Mouse (Mus musculus) embryonic facial prominence, embryonic 15.5 days (tissue): Measurements from ENCODE around the gene Kcnn4. TPM values are rescaled to one million over a fixed set of nuclear protein-coding genes. Genes with fewer than 3 reads are reported as not detected.

Source experiments
- ATAC-seq: fragments of 200-750 bp; cut with Nextera tagmentation; 2 replicates; pipeline ENCODE4 v1.8.0; 2017; ENCODE audit warnings: low read depth, moderate TSS enrichment; ENCODE audit not compliant: insufficient number of reproducible peaks, low FRiP score, low TSS enrichment
- H3K27ac ChIP-seq: fragments of 300-500 bp; sonication (generic); replicated peaks from 2 replicates; pipeline ENCODE4 v1.5.1; 2015; ENCODE audit warnings: mild to moderate bottlenecking, inconsistent platforms
- H3K27me3 ChIP-seq: fragments of 300-500 bp; sonication (generic); 2 replicates; pipeline ENCODE4 v1.6.1; 2015; ENCODE audit warnings: inconsistent platforms
- H3K36me3 ChIP-seq: fragments of 300-500 bp; sonication (generic); 2 replicates; pipeline ENCODE4 v1.6.1; 2015; ENCODE audit warnings: mild to moderate bottlenecking, inconsistent platforms
- H3K4me1 ChIP-seq: fragments of 300-500 bp; sonication (generic); 2 replicates; pipeline ENCODE4 v1.6.1; 2015; ENCODE audit warnings: inconsistent platforms
- H3K4me2 ChIP-seq: fragments of 300-500 bp; sonication (generic); replicated peaks from 2 replicates; pipeline ENCODE4 v1.6.1; 2015; ENCODE audit warnings: mild to moderate bottlenecking, inconsistent platforms
- H3K4me3 ChIP-seq: fragments of 300-500 bp; sonication (generic); replicated peaks from 2 replicates; pipeline ENCODE4 v1.5.1; 2015; ENCODE audit warnings: mild to moderate bottlenecking, inconsistent platforms
- H3K9ac ChIP-seq: fragments of 300-500 bp; sonication (generic); 2 replicates; pipeline ENCODE4 v1.6.1; 2015; ENCODE audit warnings: inconsistent platforms
- H3K9me3 ChIP-seq: fragments of 300-500 bp; sonication (generic); replicated peaks from 2 replicates; pipeline ENCODE4 v1.6.1; 2016; ENCODE audit warnings: inconsistent platforms
- WGBS: fragments of 180-500 bp; shearing (Covaris S2); methylation state at CpG from one replicate; pipeline ENCODE4 v1.1.7; 2015; 5-methylcytosine and 5-hydroxymethylcytosine counted together
- polyA plus RNA-seq: library from polyadenylated mRNA; unstranded; fragments of >200 nt; fragmentation: Nextera tagmentation; extraction: Ambion mirVana; gene quantifications from 2 replicates; pipeline ENCODE4 v1.2.1, GENCODE M21; 2015

Gene Kcnn4
- polyA plus RNA-seq = 3.1 and 4.0 TPM in 2 replicates

DNA sequence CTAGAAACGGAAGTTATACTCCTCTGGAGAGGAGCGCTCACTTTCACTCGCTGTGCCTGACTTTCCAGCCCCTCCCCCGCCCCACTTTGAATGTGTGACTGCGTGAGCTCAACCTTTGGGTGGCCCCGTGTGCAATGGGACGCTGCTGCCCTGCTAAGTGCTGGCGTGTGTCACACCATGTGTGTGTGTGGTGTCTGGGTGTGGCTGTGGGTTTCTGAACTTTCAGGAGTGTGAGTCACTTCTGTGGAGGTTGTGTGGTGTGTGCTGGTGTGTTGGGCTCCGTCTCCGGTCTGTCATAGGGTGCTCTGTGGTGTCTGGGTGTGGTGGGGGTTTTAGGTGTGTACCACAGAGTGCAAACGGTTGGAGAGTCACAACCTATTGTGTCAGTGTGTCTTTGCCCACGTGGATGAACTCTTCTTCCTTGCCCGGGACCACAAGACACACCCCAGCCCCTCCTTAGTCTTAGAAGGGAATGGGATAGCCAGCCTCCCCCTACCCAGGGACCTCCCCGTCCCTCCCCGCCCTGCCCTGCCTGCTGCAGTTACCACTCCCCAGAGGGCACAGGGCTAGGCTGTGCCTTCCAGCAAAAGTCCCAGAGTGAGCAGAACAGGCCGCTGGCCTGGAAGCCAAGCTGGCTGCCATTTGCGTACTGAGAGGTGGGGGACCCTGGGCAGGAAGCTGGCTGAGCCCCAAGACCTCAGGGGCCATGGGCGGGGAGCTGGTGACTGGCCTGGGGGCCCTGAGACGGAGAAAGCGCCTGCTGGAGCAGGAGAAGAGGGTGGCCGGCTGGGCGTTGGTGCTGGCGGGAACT, at the start of gene Kcnn4:
Gene Kcnn4, plus strand, starts transcription at position 533 of the 811 bp plus-strand sequence.
- 0 out of 2 replicates have a peak within 1 kb of the TSS, but pooled peaks have one; percentile 15 for H3K4me3 ChIP-seq
- no peaks in the 10 kb centered on the region for H3K36me3 ChIP-seq
- H3K27me3 ChIP-seq = no peaks in the 10 kb centered on the region
- no peak within 1 kb of the TSS for H3K27ac ChIP-seq
- ATAC-seq = no peak
- H3K9me3 ChIP-seq = no peaks in the 10 kb centered on the region
- 0 out of 2 replicates have a peak within 1 kb of the TSS, but pooled peaks have one; percentile 19 for H3K4me2 ChIP-seq
- H3K9ac ChIP-seq = no peak within 1 kb of the TSS
- WGBS = 31% methylated on average over 23 of the region's 23 CpGs
- peaks cover 20% of the 10 kb centered on the region for H3K4me1 ChIP-seq

- H3K4me1 ChIP-seq = 0 out of 2 replicates have a peak, but pooled peaks cover 5% of the 10 kb centered on the region
- H3K27me3 ChIP-seq = no peaks in the 10 kb centered on the region
- no peak overlapping the region for H3K9ac ChIP-seq
- H3K4me2 ChIP-seq = no peak overlapping the region
- ATAC-seq = no peak
- H3K36me3 ChIP-seq = no peaks in the 10 kb centered on the region
- 0 out of 2 replicates have a peak, but pooled peaks cover 10% of the 10 kb centered on the region for H3K9me3 ChIP-seq
- no peak overlapping the region for H3K4me3 ChIP-seq
- no peak overlapping the region for H3K27ac ChIP-seq
- 70% methylated on average over 4 of the region's 4 CpGs for WGBS
Observed at GRCm38 (mm10) chr7:24322593-24322992, 47.5 kb upstream of the Kcnn4 start.

GRCm38 (mm10) chr7:24325197-24325596, 44.9 kb upstream of the Kcnn4 start:
- H3K27me3 ChIP-seq = no peaks in the 10 kb centered on the region
- no peak overlapping the region; the same call in 1 of the 2 replicates for H3K4me3 ChIP-seq
- H3K36me3 ChIP-seq = no peaks in the 10 kb centered on the region
- 0 out of 2 replicates have a peak, but pooled peaks cover 10% of the 10 kb centered on the region for H3K9me3 ChIP-seq
- no peak overlapping the region for H3K9ac ChIP-seq
- peak overlapping the region; percentile 55 for H3K4me2 ChIP-seq
- no peak for ATAC-seq
- 0 out of 2 replicates have a peak, but pooled peaks cover 5% of the 10 kb centered on the region for H3K4me1 ChIP-seq
- WGBS = 68% methylated on average over 6 of the region's 6 CpGs
- no peak overlapping the region for H3K27ac ChIP-seq

DNA sequence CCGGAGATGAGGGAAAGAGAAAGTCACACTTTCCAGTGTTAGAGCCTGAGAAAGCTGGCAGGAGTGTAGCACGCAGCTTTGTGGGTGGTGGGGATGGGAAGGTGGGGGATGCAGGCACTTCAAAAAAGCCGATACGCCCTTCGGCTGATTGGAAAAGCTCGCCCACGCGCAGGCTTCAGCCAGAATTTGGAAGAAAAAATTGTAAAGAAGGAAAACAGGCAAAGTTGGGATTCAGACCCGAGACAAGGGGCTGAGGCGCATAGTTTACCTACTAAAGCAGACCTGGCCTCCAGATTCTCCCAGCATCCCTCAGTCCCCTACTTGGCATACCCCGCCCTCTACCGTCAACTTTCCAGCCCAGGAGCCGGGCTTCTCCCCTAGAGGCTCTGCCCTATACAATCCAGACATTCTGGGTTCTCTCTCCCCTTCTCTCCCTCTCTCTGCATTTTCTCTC, 44.4 kb upstream of the Kcnn4 start:
- WGBS = 5% methylated on average over 13 of the region's 13 CpGs
- peak overlapping the region; percentile 18; the same call in 1 of the 2 replicates for H3K9ac ChIP-seq
- peak; percentile 74; the same call in 1 of the 2 replicates for ATAC-seq
- H3K4me3 ChIP-seq = peak overlapping the region; percentile 39
- H3K36me3 ChIP-seq = no peaks in the 10 kb centered on the region
- H3K27ac ChIP-seq = peak overlapping the region; percentile 68
- 0 out of 2 replicates have a peak, but pooled peaks cover 5% of the 10 kb centered on the region for H3K4me1 ChIP-seq
- 0 out of 2 replicates have a peak, but pooled peaks cover 10% of the 10 kb centered on the region for H3K9me3 ChIP-seq
- H3K27me3 ChIP-seq = no peaks in the 10 kb centered on the region
- H3K4me2 ChIP-seq = peak overlapping the region; percentile 55

DNA sequence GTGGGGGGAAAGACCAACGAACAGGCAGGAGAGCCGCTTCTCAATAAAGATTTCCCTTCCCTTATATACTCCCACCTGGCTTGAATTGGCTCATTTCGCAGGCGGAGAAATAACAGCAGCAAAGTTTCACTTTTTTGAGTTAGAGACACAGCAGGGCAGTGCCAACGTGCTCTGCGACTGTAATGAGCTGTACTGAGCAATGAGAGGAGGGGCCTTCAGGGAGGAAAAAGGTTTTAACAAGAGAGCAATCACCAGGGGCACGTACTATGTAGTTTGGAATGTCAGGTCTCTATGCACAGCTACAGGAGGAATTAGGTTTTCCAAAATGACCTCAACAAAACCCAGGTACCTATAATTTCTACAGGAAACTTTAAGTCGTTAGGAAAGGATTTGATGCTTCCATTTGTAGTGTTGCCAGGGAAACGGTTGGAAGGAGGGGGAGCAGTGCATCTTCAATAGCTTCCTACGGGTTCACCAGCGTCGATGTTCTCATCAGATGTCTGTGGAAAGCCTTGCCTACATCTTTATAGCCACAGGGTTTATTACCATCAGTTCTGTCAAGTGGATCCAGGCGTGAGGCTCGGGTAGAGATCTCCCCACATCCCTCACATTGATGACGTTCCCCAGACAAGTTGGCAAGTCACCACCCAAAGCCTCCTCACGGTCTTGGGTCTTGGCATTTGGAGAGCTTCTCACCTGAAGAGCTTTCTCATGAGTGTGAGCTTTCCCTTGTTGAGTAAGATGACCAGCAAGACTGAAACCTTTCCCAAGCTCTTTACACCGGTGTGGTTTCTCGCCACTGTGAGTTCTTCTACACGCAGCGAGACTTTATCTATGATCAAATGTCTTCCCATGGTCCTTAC, 43.6 kb upstream of the Kcnn4 start:
- no peak for ATAC-seq
- Histone ChIP-seq H3K27me3 (no peaks in the 10 kb centered on the region), H3K4me2 (peak overlapping the region; percentile 55), H3K4me3 (peak overlapping the region; percentile 39), H3K9me3 (0 out of 2 replicates have a peak, but pooled peaks cover 10% of the 10 kb centered on the region), H3K27ac (peak overlapping the region; percentile 68), H3K36me3 (no peaks in the 10 kb centered on the region), H3K4me1 (0 out of 2 replicates have a peak, but pooled peaks cover 5% of the 10 kb centered on the region), H3K9ac (peak overlapping the region; percentile 18; the same call in 1 of the 2 replicates)
- 45% methylated on average over 20 of the region's 20 CpGs for WGBS

DNA sequence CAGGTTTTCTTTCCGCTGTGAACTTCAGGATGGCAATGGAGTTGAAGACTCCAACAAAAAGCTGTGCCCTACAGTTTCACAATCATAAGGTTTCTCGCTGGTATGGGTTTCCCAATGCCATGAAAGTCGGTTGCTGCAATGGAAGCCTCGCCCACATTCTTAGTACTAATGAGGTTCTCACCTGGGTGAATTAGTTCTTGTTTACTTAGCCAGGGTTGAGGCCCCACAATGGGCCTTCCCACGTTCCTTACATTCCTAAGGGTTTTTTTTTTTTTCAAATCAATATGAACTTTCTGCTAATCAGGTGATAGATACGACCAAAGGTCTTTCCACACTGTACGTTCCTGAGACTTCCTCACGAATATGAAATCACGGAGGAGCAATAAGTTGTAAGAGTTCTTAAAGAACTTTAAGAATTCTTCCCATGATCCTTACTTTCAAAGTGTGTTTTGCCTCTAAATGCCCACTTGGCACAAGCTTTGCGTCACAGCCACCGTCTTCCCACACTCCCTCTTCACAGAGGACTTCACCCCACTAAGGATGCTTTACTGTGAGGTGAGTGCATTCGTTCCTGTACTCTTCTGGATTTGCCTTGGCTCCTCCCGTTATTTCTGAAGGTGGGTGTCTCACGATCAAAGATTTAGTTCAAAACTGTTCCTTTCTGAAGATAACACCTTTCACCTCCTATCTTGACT, 42.6 kb upstream of the Kcnn4 start:
- ATAC-seq = no peak
- Histone ChIP-seq H3K36me3 (no peaks in the 10 kb centered on the region), H3K4me2 (no peak overlapping the region), H3K4me3 (no peak overlapping the region), H3K27ac (no peak overlapping the region), H3K9me3 (0 out of 2 replicates have a peak, but pooled peaks cover 10% of the 10 kb centered on the region), H3K27me3 (no peaks in the 10 kb centered on the region), H3K9ac (no peak overlapping the region), H3K4me1 (0 out of 2 replicates have a peak, but pooled peaks cover 5% of the 10 kb centered on the region)
- WGBS = 82% methylated on average over 14 of the region's 14 CpGs

- Histone ChIP-seq H3K27ac (no peak within 1 kb of the TSS), H3K36me3 (no peaks in the 10 kb centered on the region), H3K4me3 (no peak within 1 kb of the TSS), H3K4me2 (no peak within 1 kb of the TSS), H3K27me3 (peaks cover 17% of the 10 kb centered on the region), H3K4me1 (no peaks in the 10 kb centered on the region), H3K9ac (no peak within 1 kb of the TSS), H3K9me3 (no peaks in the 10 kb centered on the region)
- 45% methylated on average over 49 of the region's 49 CpGs for WGBS
- no peak for ATAC-seq
Observed at GRCm38 (mm10) chr7:24333304-24333986, 36.6 kb upstream of the Kcnn4 start, which contains the start of gene Tescl. Gene Tescl, minus strand, starts transcription at chr7:24333936.

GRCm38 (mm10) chr7:24335699-24336309, 34.3 kb upstream of the Kcnn4 start:
- no peaks in the 10 kb centered on the region for H3K9me3 ChIP-seq
- ATAC-seq = no peak
- no peaks in the 10 kb centered on the region for H3K4me1 ChIP-seq
- WGBS = 11% methylated on average over 5 of the region's 5 CpGs
- no peak overlapping the region for H3K9ac ChIP-seq
- H3K27ac ChIP-seq = no peak overlapping the region
- H3K36me3 ChIP-seq = no peaks in the 10 kb centered on the region
- peaks cover 17% of the 10 kb centered on the region for H3K27me3 ChIP-seq
- H3K4me3 ChIP-seq = no peak overlapping the region
- H3K4me2 ChIP-seq = no peak overlapping the region

GRCm38 (mm10) chr7:24338241-24338640, 31.8 kb upstream of the Kcnn4 start:
- H3K9me3 ChIP-seq = no peaks in the 10 kb centered on the region
- ATAC-seq = no peak
- H3K27me3 ChIP-seq = peaks cover 14% of the 10 kb centered on the region
- WGBS = 44% methylated on average over 2 of the region's 2 CpGs
- no peak overlapping the region for H3K4me2 ChIP-seq
- H3K9ac ChIP-seq = no peak overlapping the region
- H3K36me3 ChIP-seq = no peaks in the 10 kb centered on the region
- H3K4me1 ChIP-seq = no peaks in the 10 kb centered on the region
- no peak overlapping the region for H3K27ac ChIP-seq
- H3K4me3 ChIP-seq = no peak overlapping the region
